Mouse (Mus musculus) limb, embryonic 14.5 days (tissue): Measurements from ENCODE around the gene Npas4. TPM values are rescaled to one million over a fixed set of nuclear protein-coding genes. Genes with fewer than 3 reads are reported as not detected.

Experiments used
- ATAC-seq: fragments of 200-750 bp; cut with Nextera tagmentation; 2 replicates; pipeline ENCODE4 v1.8.0; 2017; ENCODE audit warnings: low read depth, moderate number of reproducible peaks, moderate TSS enrichment; ENCODE audit not compliant: low FRiP score
- DNase-seq: peaks from one replicate; pipeline ENCODE4 v3.0.0-alpha.2; 2015; ENCODE audit warnings: low spot score
- H3K27ac ChIP-seq: fragments of 300-500 bp; sonication (generic); replicated peaks from 2 replicates; pipeline ENCODE4 v1.5.1; 2014; ENCODE audit warnings: low read depth, mild to moderate bottlenecking, low read length, moderate library complexity, mixed read lengths
- H3K27me3 ChIP-seq: fragments of 300-500 bp; sonication (generic); 2 replicates; pipeline ENCODE4 v1.6.1; 2014; ENCODE audit warnings: low read length, mixed read lengths; ENCODE audit not compliant: control insufficient read depth, insufficient read depth
- H3K36me3 ChIP-seq: fragments of 300-500 bp; sonication (generic); 2 replicates; pipeline ENCODE4 v1.6.1; 2014; ENCODE audit warnings: mild to moderate bottlenecking, low read length, moderate library complexity, mixed read lengths; ENCODE audit not compliant: control insufficient read depth, insufficient read depth
- H3K4me1 ChIP-seq: fragments of 300-500 bp; sonication (generic); 2 replicates; pipeline ENCODE4 v1.6.1; 2014; ENCODE audit warnings: antibody characterized with exemption, low read length, mixed read lengths; ENCODE audit not compliant: control insufficient read depth, insufficient read depth
- H3K4me2 ChIP-seq: fragments of 300-500 bp; sonication (generic); replicated peaks from 2 replicates; pipeline ENCODE4 v1.6.1; 2014; ENCODE audit warnings: low read depth, mild to moderate bottlenecking, low read length, moderate library complexity; ENCODE audit not compliant: severe bottlenecking
- H3K4me3 ChIP-seq: fragments of 300-500 bp; sonication (generic); replicated peaks from 2 replicates; pipeline ENCODE4 v1.5.1; 2014; ENCODE audit warnings: low read length
- H3K9ac ChIP-seq: fragments of 300-500 bp; sonication (generic); 2 replicates; pipeline ENCODE4 v1.6.1; 2014; ENCODE audit warnings: mild to moderate bottlenecking, low read depth, low read length, moderate library complexity; ENCODE audit not compliant: severe bottlenecking
- H3K9me3 ChIP-seq: fragments of 300-500 bp; sonication (generic); 2 replicates; pipeline ENCODE4 v1.6.1; 2016; ENCODE audit warnings: low read length; ENCODE audit not compliant: control insufficient read depth
- POLR2A ChIP-seq: fragments of 200-500 bp; IDR thresholded peaks from 2 replicates; pipeline ENCODE4 v1.8.0; 2012; ENCODE audit warnings: inconsistent platforms, mild to moderate bottlenecking, moderate library complexity, borderline replicate concordance; ENCODE audit not compliant: insufficient read depth, insufficient read length; ENCODE audit errors: extremely low read depth
- WGBS: fragments of 180-500 bp; shearing (Covaris S2); extraction: QIAGEN DNeasy Blood & Tissue Kit; methylation state at CpG from one replicate; pipeline ENCODE4 v1.1.7; 2014; 5-methylcytosine and 5-hydroxymethylcytosine counted together
- polyA plus RNA-seq, 2 experiments: library from polyadenylated mRNA; depleted of rRNA in 1 of 2; stranded (reverse) in 1 of 2; unstranded in 1 of 2; fragments of >200 nt; fragmentation: Nextera tagmentation in 1 of 2; extraction: Ambion mirVana in 1 of 2; gene quantifications; 2 replicates each; pipeline versions ENCODE4 v1.2.1 to v1.2.3; 2012 to 2014

The Npas4 gene
- polyA plus RNA-seq, 2 experiments: 0.50 TPM; not detected in 1

DNA sequence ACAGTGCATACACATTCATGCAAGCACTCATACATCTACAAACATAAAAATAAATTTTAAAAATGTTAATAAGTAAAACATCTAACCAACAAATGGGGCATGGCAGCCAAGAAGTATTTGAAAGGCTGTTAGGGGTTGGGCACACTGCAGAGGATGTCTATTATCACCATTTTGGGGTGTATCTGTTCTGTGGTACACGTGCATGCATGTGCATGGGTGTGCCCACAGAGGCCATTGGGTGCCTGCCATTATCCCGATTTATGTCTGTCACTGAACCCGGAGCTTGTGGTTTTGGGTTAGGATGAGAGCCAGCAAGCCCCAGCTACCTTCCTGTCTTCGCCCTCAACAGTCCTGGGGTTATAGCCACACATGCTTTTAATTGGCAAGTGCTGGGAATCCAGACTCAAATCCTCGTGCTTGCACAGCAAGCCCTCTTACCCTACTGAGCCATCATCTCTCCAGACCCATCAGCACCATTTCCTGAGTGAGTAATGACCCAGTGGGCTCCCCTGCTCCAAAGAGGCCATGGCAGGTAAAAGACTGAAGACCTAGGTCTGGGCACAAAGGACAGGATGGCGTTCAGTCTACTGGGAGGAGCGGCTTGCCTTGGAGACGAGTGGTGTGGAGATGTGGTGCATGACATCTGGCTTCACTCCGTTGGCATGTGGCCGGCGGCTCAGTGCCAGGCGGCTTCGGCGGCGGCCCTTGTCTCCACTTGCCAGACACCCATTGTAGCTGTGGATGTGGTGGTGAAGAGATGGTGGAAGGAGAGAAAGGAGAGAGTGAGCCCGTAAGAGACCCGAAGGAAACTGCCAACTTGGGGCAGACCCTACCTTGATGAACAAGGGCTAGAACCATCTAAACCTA, 52.4 kb downstream of the Npas4 start:
- Histone ChIP-seq H3K27ac (no peak overlapping the region), H3K36me3 (peaks cover 11% of the 10 kb centered on the region), H3K9ac (no peak overlapping the region), H3K4me2 (no peak overlapping the region), H3K9me3 (no peaks in the 10 kb centered on the region), H3K4me3 (no peak overlapping the region), H3K4me1 (peaks cover 5% of the 10 kb centered on the region; the same call in 1 of the 2 replicates), H3K27me3 (no peaks in the 10 kb centered on the region)
- WGBS: 79% methylated on average over 17 of the region's 17 CpGs
- DNase-seq (peak; percentile 6), ATAC-seq (no peak)
- no peak for TF ChIP-seq POLR2A

DNA sequence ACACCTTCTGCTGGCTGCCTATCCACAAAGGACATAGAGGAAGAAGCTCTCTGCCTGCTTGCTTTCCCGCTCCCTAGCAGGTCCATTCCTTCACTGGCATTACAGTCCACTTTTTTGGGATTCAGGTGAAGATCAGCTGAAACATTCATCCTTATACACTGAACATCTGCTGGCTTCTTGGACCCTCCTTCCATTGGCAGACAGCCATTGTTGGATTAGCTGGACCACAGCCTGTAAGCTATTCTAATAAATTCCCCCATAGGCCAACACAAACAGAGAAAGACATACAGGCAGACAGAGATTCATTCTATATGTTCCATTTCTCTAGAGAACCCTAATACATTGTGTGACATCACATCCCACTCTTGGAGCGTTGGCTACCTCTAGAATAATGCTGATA, 53.2 kb downstream of the Npas4 start:
- WGBS: 89% methylated on average over 2 of the region's 2 CpGs
- no peak overlapping the region for H3K4me2 ChIP-seq
- no peaks in the 10 kb centered on the region for H3K9me3 ChIP-seq
- H3K27ac ChIP-seq: no peak overlapping the region
- ATAC-seq: no peak
- no peak overlapping the region for H3K4me3 ChIP-seq
- H3K4me1 ChIP-seq: no peaks in the 10 kb centered on the region
- no peak for TF ChIP-seq POLR2A
- no peaks in the 10 kb centered on the region for H3K27me3 ChIP-seq
- H3K36me3 ChIP-seq: peaks cover 11% of the 10 kb centered on the region
- no peak overlapping the region for H3K9ac ChIP-seq
- DNase-seq: no peak

Other genes with a start within 250 kb of the Npas4 start
- gene Rbm4b, start 233.8 kb downstream of the Npas4 start, polyA plus RNA-seq (2012; rRNA removed): 36.9 and 38.1 TPM in 2 replicates
- 63.2 and 71.8 TPM in 2 replicates for gene Rbm4b, start 233.8 kb downstream of the Npas4 start, polyA plus RNA-seq (2014; fragmentation: Nextera tagmentation; extraction: Ambion mirVana)
- 107 and 111 TPM in 2 replicates for gene Rbm4, start 196.4 kb downstream of the Npas4 start, polyA plus RNA-seq (2012; rRNA removed)
- 78.9 and 82.6 TPM in 2 replicates for gene Rbm4, start 196.4 kb downstream of the Npas4 start, polyA plus RNA-seq (2014; fragmentation: Nextera tagmentation; extraction: Ambion mirVana)
- 36.0 and 83.7 TPM in 2 replicates for gene Gm21992, start 178.7 kb downstream of the Npas4 start, polyA plus RNA-seq (2012; rRNA removed)
- gene Gm21992, start 178.7 kb downstream of the Npas4 start, polyA plus RNA-seq (2014; fragmentation: Nextera tagmentation; extraction: Ambion mirVana): 15.5 and 22.0 TPM in 2 replicates
- gene Rbm14, start 178.7 kb downstream of the Npas4 start, polyA plus RNA-seq (2012; rRNA removed): 69.9 and 98.5 TPM in 2 replicates
- 69.8 and 71.9 TPM in 2 replicates for gene Rbm14, start 178.7 kb downstream of the Npas4 start, polyA plus RNA-seq (2014; fragmentation: Nextera tagmentation; extraction: Ambion mirVana)
- 57.2 and 65.9 TPM in 2 replicates for gene Ccs, start 151.0 kb downstream of the Npas4 start, polyA plus RNA-seq (2012; rRNA removed)
- 63.2 and 64.8 TPM in 2 replicates for gene Ccs, start 151.0 kb downstream of the Npas4 start, polyA plus RNA-seq (2014; fragmentation: Nextera tagmentation; extraction: Ambion mirVana)
- gene Ccdc87, start 150.9 kb downstream of the Npas4 start, polyA plus RNA-seq (2012; rRNA removed): 0.03 and 0.05 TPM in 2 replicates
- gene Ccdc87, start 150.9 kb downstream of the Npas4 start, polyA plus RNA-seq (2014; fragmentation: Nextera tagmentation; extraction: Ambion mirVana): 0.06 and 0.26 TPM in 2 replicates
- gene Ctsf, start 135.2 kb downstream of the Npas4 start, polyA plus RNA-seq (2012; rRNA removed): 49.9 and 84.7 TPM in 2 replicates
- 38.9 and 45.9 TPM in 2 replicates for gene Ctsf, start 135.2 kb downstream of the Npas4 start, polyA plus RNA-seq (2014; fragmentation: Nextera tagmentation; extraction: Ambion mirVana)
- 8.3 and 8.7 TPM in 2 replicates for gene Actn3, start 112.4 kb downstream of the Npas4 start, polyA plus RNA-seq (2012; rRNA removed)
- gene Actn3, start 112.4 kb downstream of the Npas4 start, polyA plus RNA-seq (2014; fragmentation: Nextera tagmentation; extraction: Ambion mirVana): 11.9 and 12.9 TPM in 2 replicates
- gene Zdhhc24, start 111.6 kb downstream of the Npas4 start, polyA plus RNA-seq (2012; rRNA removed): 22.7 and 30.9 TPM in 2 replicates
- 7.7 and 9.7 TPM in 2 replicates for gene Zdhhc24, start 111.6 kb downstream of the Npas4 start, polyA plus RNA-seq (2014; fragmentation: Nextera tagmentation; extraction: Ambion mirVana)
- 7.6 and 8.1 TPM in 2 replicates for gene Bbs1, start 83.7 kb downstream of the Npas4 start, polyA plus RNA-seq (2012; rRNA removed)
- gene Bbs1, start 83.7 kb downstream of the Npas4 start, polyA plus RNA-seq (2014; fragmentation: Nextera tagmentation; extraction: Ambion mirVana): 3.8 and 4.9 TPM in 2 replicates
- gene Dpp3, start 62.0 kb downstream of the Npas4 start, polyA plus RNA-seq (2012; rRNA removed): 96.5 and 116 TPM in 2 replicates
- 90.9 and 94.0 TPM in 2 replicates for gene Dpp3, start 62.0 kb downstream of the Npas4 start, polyA plus RNA-seq (2014; fragmentation: Nextera tagmentation; extraction: Ambion mirVana)
- 2.7 and 5.1 TPM in 2 replicates for gene Peli3, start 47.2 kb downstream of the Npas4 start, polyA plus RNA-seq (2012; rRNA removed)
- gene Peli3, start 47.2 kb downstream of the Npas4 start, polyA plus RNA-seq (2014; fragmentation: Nextera tagmentation; extraction: Ambion mirVana): 1.8 and 2.5 TPM in 2 replicates
- 59.5 and 74.3 TPM in 2 replicates for gene Mrpl11, start 28.2 kb downstream of the Npas4 start, polyA plus RNA-seq (2012; rRNA removed)
- 105 and 108 TPM in 2 replicates for gene Mrpl11, start 28.2 kb downstream of the Npas4 start, polyA plus RNA-seq (2014; fragmentation: Nextera tagmentation; extraction: Ambion mirVana)
- 15.7 and 25.5 TPM in 2 replicates for gene Slc29a2, start 33.5 kb upstream of the Npas4 start, polyA plus RNA-seq (2012; rRNA removed)
- 3.7 and 5.0 TPM in 2 replicates for gene Slc29a2, start 33.5 kb upstream of the Npas4 start, polyA plus RNA-seq (2014; fragmentation: Nextera tagmentation; extraction: Ambion mirVana)
- 31.3 and 46.6 TPM in 2 replicates for gene B4gat1, start 48.5 kb upstream of the Npas4 start, polyA plus RNA-seq (2012; rRNA removed)
- gene B4gat1, start 48.5 kb upstream of the Npas4 start, polyA plus RNA-seq (2014; fragmentation: Nextera tagmentation; extraction: Ambion mirVana): 43.7 and 45.2 TPM in 2 replicates
- 1.3 and 2.5 TPM in 2 replicates for gene AC124502.3, start 48.6 kb upstream of the Npas4 start, polyA plus RNA-seq (2012; rRNA removed)
- 0.84 and 1.7 TPM in 2 replicates for gene AC124502.3, start 48.6 kb upstream of the Npas4 start, polyA plus RNA-seq (2014; fragmentation: Nextera tagmentation; extraction: Ambion mirVana)
- 30.2 TPM in 2 replicates for gene Brms1, start 51.0 kb upstream of the Npas4 start, polyA plus RNA-seq (2012; rRNA removed)
- 38.1 and 38.9 TPM in 2 replicates for gene Brms1, start 51.0 kb upstream of the Npas4 start, polyA plus RNA-seq (2014; fragmentation: Nextera tagmentation; extraction: Ambion mirVana)
- gene Rin1, start 60.2 kb upstream of the Npas4 start, polyA plus RNA-seq (2012; rRNA removed): 4.9 and 6.1 TPM in 2 replicates
- gene Rin1, start 60.2 kb upstream of the Npas4 start, polyA plus RNA-seq (2014; fragmentation: Nextera tagmentation; extraction: Ambion mirVana): 2.5 and 2.6 TPM in 2 replicates
- 97.5 and 115 TPM in 2 replicates for gene Cd248, start 77.8 kb upstream of the Npas4 start, polyA plus RNA-seq (2012; rRNA removed)
- 123 and 127 TPM in 2 replicates for gene Cd248, start 77.8 kb upstream of the Npas4 start, polyA plus RNA-seq (2014; fragmentation: Nextera tagmentation; extraction: Ambion mirVana)
- gene Tmem151a, start 95.2 kb upstream of the Npas4 start, polyA plus RNA-seq (2012; rRNA removed): 0.96 and 1.4 TPM in 2 replicates
- 1.8 and 2.1 TPM in 2 replicates for gene Tmem151a, start 95.2 kb upstream of the Npas4 start, polyA plus RNA-seq (2014; fragmentation: Nextera tagmentation; extraction: Ambion mirVana)
- gene Yif1a, start 98.2 kb upstream of the Npas4 start, polyA plus RNA-seq (2012; rRNA removed): 121 and 130 TPM in 2 replicates
- gene Yif1a, start 98.2 kb upstream of the Npas4 start, polyA plus RNA-seq (2014; fragmentation: Nextera tagmentation; extraction: Ambion mirVana): 129 and 144 TPM in 2 replicates
- 40.8 and 60.9 TPM in 2 replicates for gene Cnih2, start 108.2 kb upstream of the Npas4 start, polyA plus RNA-seq (2012; rRNA removed)
- 40.5 and 45.1 TPM in 2 replicates for gene Cnih2, start 108.2 kb upstream of the Npas4 start, polyA plus RNA-seq (2014; fragmentation: Nextera tagmentation; extraction: Ambion mirVana)
- gene Rab1b, start 116.8 kb upstream of the Npas4 start, polyA plus RNA-seq (2012; rRNA removed): 192 and 235 TPM in 2 replicates
- gene Rab1b, start 116.8 kb upstream of the Npas4 start, polyA plus RNA-seq (2014; fragmentation: Nextera tagmentation; extraction: Ambion mirVana): 249 and 255 TPM in 2 replicates
- 45.8 and 54.0 TPM in 2 replicates for gene Klc2, start 128.2 kb upstream of the Npas4 start, polyA plus RNA-seq (2012; rRNA removed)
- gene Klc2, start 128.2 kb upstream of the Npas4 start, polyA plus RNA-seq (2014; fragmentation: Nextera tagmentation; extraction: Ambion mirVana): 14.9 and 16.3 TPM in 2 replicates